Mouse (Mus musculus): ENCODE measurements around the gene Ovca2.

The Ovca2 gene

DNA sequence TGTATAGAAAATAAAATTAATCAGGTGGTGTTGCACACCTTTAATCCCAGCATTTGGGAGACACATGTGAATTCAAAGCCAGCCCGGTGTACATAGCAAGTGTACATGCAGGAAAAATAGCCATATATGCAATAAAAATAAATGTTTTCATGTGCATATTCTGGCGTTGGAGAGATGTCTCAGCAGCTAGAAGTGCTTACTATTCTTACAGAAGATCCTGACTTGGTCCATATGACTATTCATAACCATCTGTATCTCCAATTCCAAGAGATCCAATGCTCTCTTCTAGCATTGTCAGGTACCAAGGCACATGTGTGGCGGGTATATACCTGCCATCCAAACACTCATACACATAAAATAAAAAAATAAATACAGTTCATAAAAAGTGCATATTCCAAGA is 52.3 kb downstream of the Ovca2 start:
- no peak for DNase-seq (ENCODE audit: low read depth, low spot score)

Measured in A20 (cell line).